Mouse (Mus musculus): ENCODE data around the gene Phc1. TPM values are rescaled to one million over a fixed set of nuclear protein-coding genes. Genes with fewer than 3 reads are reported as not detected.

Phc1 gene
- polyA plus RNA-seq, 1 experiment = 206 TPM

GRCm38 (mm10) chr6:122334786-122335340 is 5.5 kb downstream of the Phc1 start:
- peaks cover 71% of the 10 kb centered on the region for H3K36me3 ChIP-seq (ENCODE audit: control insufficient read depth, insufficient read depth, low read length, poor library complexity, severe bottlenecking)
- H3K27me3 ChIP-seq (ENCODE audit: control insufficient read depth, insufficient read depth, low read length, poor library complexity, severe bottlenecking) = no peaks in the 10 kb centered on the region
- no peaks in the 10 kb centered on the region for H3K9me3 ChIP-seq (replicated peaks; ENCODE audit: control insufficient read depth, insufficient read depth, low read length, poor library complexity, severe bottlenecking)
- TF ChIP-seq EP300 (IDR thresholded peaks at IDR 0.05; ENCODE audit: insufficient read depth, low read depth, low read length) (0 out of 2 replicates have a peak, but pooled peaks have one; percentile 20), POLR2A (IDR thresholded peaks at IDR 0.05; ENCODE audit: insufficient read depth, low read length) (no peak)
- no peaks in the 10 kb centered on the region for H3K4me1 ChIP-seq (ENCODE audit: control insufficient read depth, insufficient read depth, low read length)
- H3K27ac ChIP-seq (ENCODE audit: insufficient read depth, low read length) = no peak overlapping the region
- H3K9ac ChIP-seq (ENCODE audit: low read depth, poor library complexity, severe bottlenecking) = no peak overlapping the region
- peak overlapping the region; percentile 8 for H3K4me3 ChIP-seq (ENCODE audit: low read depth, low read length)

GRCm38 (mm10) chr6:122333081-122333612 is 7.2 kb downstream of the Phc1 start:
- H3K9me3 ChIP-seq (replicated peaks; ENCODE audit: control insufficient read depth, insufficient read depth, low read length, poor library complexity, severe bottlenecking) = no peaks in the 10 kb centered on the region
- no peaks in the 10 kb centered on the region for H3K27me3 ChIP-seq (ENCODE audit: control insufficient read depth, insufficient read depth, low read length, poor library complexity, severe bottlenecking)
- peaks cover 2% of the 10 kb centered on the region for H3K4me1 ChIP-seq (ENCODE audit: control insufficient read depth, insufficient read depth, low read length)
- no peak overlapping the region for H3K4me3 ChIP-seq (ENCODE audit: low read depth, low read length)
- no peak overlapping the region for H3K9ac ChIP-seq (ENCODE audit: low read depth, poor library complexity, severe bottlenecking)
- TF ChIP-seq EP300 (IDR thresholded peaks at IDR 0.05; ENCODE audit: insufficient read depth, low read depth, low read length) = no peak
- no peak for TF ChIP-seq POLR2A (IDR thresholded peaks at IDR 0.05; ENCODE audit: insufficient read depth, low read length)
- TF ChIP-seq CTCF (IDR thresholded peaks at IDR 0.05; ENCODE audit: low read depth, low read length) = no peak
- peaks cover 88% of the 10 kb centered on the region for H3K36me3 ChIP-seq (ENCODE audit: control insufficient read depth, insufficient read depth, low read length, poor library complexity, severe bottlenecking)
- 0 out of 2 replicates have a peak overlapping the region, but pooled peaks have one; percentile 3 for H3K27ac ChIP-seq (ENCODE audit: insufficient read depth, low read length)

GRCm38 (mm10) chr6:122325361-122325975 is 14.9 kb downstream of the Phc1 start:
- peaks cover 91% of the 10 kb centered on the region for H3K36me3 ChIP-seq (ENCODE audit: control insufficient read depth, insufficient read depth, low read length, poor library complexity, severe bottlenecking)
- no peak overlapping the region for H3K27ac ChIP-seq (ENCODE audit: insufficient read depth, low read length)
- H3K9me3 ChIP-seq (replicated peaks; ENCODE audit: control insufficient read depth, insufficient read depth, low read length, poor library complexity, severe bottlenecking) = no peaks in the 10 kb centered on the region

GRCm38 (mm10) chr6:122318726-122319125 is 21.6 kb downstream of the Phc1 start:
- H3K36me3 ChIP-seq (ENCODE audit: control insufficient read depth, insufficient read depth, low read length, poor library complexity, severe bottlenecking) = peaks cover 92% of the 10 kb centered on the region
- H3K27ac ChIP-seq (ENCODE audit: insufficient read depth, low read length) = peak overlapping the region; percentile 64
- no peaks in the 10 kb centered on the region for H3K27me3 ChIP-seq (ENCODE audit: control insufficient read depth, insufficient read depth, low read length, poor library complexity, severe bottlenecking)
- TF ChIP-seq CTCF (IDR thresholded peaks at IDR 0.05; ENCODE audit: low read depth, low read length) = no peak
- no peak for TF ChIP-seq POLR2A (IDR thresholded peaks at IDR 0.05; ENCODE audit: insufficient read depth, low read length)
- TF ChIP-seq EP300 (IDR thresholded peaks at IDR 0.05; ENCODE audit: insufficient read depth, low read depth, low read length) = no peak
- H3K9me3 ChIP-seq (replicated peaks; ENCODE audit: control insufficient read depth, insufficient read depth, low read length, poor library complexity, severe bottlenecking) = no peaks in the 10 kb centered on the region
- no peak overlapping the region for H3K9ac ChIP-seq (ENCODE audit: low read depth, poor library complexity, severe bottlenecking)
- H3K4me3 ChIP-seq (ENCODE audit: low read depth, low read length) = no peak overlapping the region
- H3K4me1 ChIP-seq (ENCODE audit: control insufficient read depth, insufficient read depth, low read length) = no peaks in the 10 kb centered on the region

More at GRCm38 (mm10) chr6:122325361-122325975, 14.9 kb downstream of the Phc1 start:
- peaks cover 2% of the 10 kb centered on the region for H3K4me1 ChIP-seq (ENCODE audit: control insufficient read depth, insufficient read depth, low read length)
- H3K4me3 ChIP-seq (ENCODE audit: low read depth, low read length) = no peak overlapping the region
- H3K27me3 ChIP-seq (ENCODE audit: control insufficient read depth, insufficient read depth, low read length, poor library complexity, severe bottlenecking) = no peaks in the 10 kb centered on the region
- TF ChIP-seq EP300 (IDR thresholded peaks at IDR 0.05; ENCODE audit: insufficient read depth, low read depth, low read length) = no peak
- TF ChIP-seq POLR2A (IDR thresholded peaks at IDR 0.05; ENCODE audit: insufficient read depth, low read length) = no peak
- TF ChIP-seq CTCF (IDR thresholded peaks at IDR 0.05; ENCODE audit: low read depth, low read length) = no peak
- H3K9ac ChIP-seq (ENCODE audit: low read depth, poor library complexity, severe bottlenecking) = no peak overlapping the region

GRCm38 (mm10) chr6:122310187-122310820 is 30.1 kb downstream of the Phc1 start:
- Histone ChIP-seq H3K9me3 (replicated peaks; ENCODE audit: control insufficient read depth, insufficient read depth, low read length, poor library complexity, severe bottlenecking) (no peaks in the 10 kb centered on the region), H3K4me3 (ENCODE audit: low read depth, low read length) (peak overlapping the region; percentile 39; the same call in 1 of the 2 replicates), H3K36me3 (ENCODE audit: control insufficient read depth, insufficient read depth, low read length, poor library complexity, severe bottlenecking) (peaks cover 40% of the 10 kb centered on the region), H3K27ac (ENCODE audit: insufficient read depth, low read length) (no peak overlapping the region), H3K9ac (ENCODE audit: low read depth, poor library complexity, severe bottlenecking) (peak overlapping the region; percentile 68), H3K4me1 (ENCODE audit: control insufficient read depth, insufficient read depth, low read length) (no peaks in the 10 kb centered on the region), H3K27me3 (ENCODE audit: control insufficient read depth, insufficient read depth, low read length, poor library complexity, severe bottlenecking) (no peaks in the 10 kb centered on the region)
- TF ChIP-seq POLR2A (IDR thresholded peaks at IDR 0.05; ENCODE audit: insufficient read depth, low read length) = no peak
- TF ChIP-seq CTCF (IDR thresholded peaks at IDR 0.05; ENCODE audit: low read depth, low read length) = no peak
- no peak for TF ChIP-seq EP300 (IDR thresholded peaks at IDR 0.05; ENCODE audit: insufficient read depth, low read depth, low read length)
